Mouse (Mus musculus): ENCODE measurements around the gene Smoc2. TPM values are rescaled to one million over a fixed set of nuclear protein-coding genes. Genes with fewer than 3 reads are reported as not detected.

The Smoc2 gene
- total RNA-seq, 2 experiments from 2014 or later, result not detected

- ATAC-seq (replicated peaks; ENCODE audit: poor library complexity, severe bottlenecking), result no peak
Observed at GRCm38 (mm10) chr17:14342511-14342910, 63.2 kb downstream of the Smoc2 start.

GRCm38 (mm10) chr17:14343442-14343841 lies 64.1 kb downstream of the Smoc2 start:
- no peak for ATAC-seq (replicated peaks; ENCODE audit: poor library complexity, severe bottlenecking)

GRCm38 (mm10) chr17:14345556-14345955 lies 66.2 kb downstream of the Smoc2 start:
- ATAC-seq (replicated peaks; ENCODE audit: poor library complexity, severe bottlenecking), result no peak

- ATAC-seq (replicated peaks; ENCODE audit: poor library complexity, severe bottlenecking), result no peak
Observed at GRCm38 (mm10) chr17:14346891-14347290, 67.6 kb downstream of the Smoc2 start.

- ATAC-seq (replicated peaks; ENCODE audit: poor library complexity, severe bottlenecking), result no peak
Observed at GRCm38 (mm10) chr17:14349086-14349814, 69.9 kb downstream of the Smoc2 start.

GRCm38 (mm10) chr17:14353219-14354079 lies 74.1 kb downstream of the Smoc2 start:
- no peak for ATAC-seq (replicated peaks; ENCODE audit: poor library complexity, severe bottlenecking)

- no peak for ATAC-seq (replicated peaks; ENCODE audit: poor library complexity, severe bottlenecking)
Observed at GRCm38 (mm10) chr17:14361511-14361910, 82.2 kb downstream of the Smoc2 start.

- ATAC-seq (replicated peaks; ENCODE audit: poor library complexity, severe bottlenecking), result no peak
Observed at GRCm38 (mm10) chr17:14370476-14370875, 91.2 kb downstream of the Smoc2 start.

GRCm38 (mm10) chr17:14371606-14372005 lies 92.3 kb downstream of the Smoc2 start:
- ATAC-seq (replicated peaks; ENCODE audit: poor library complexity, severe bottlenecking), result no peak

GRCm38 (mm10) chr17:14372324-14373145 lies 93.2 kb downstream of the Smoc2 start:
- ATAC-seq (replicated peaks; ENCODE audit: poor library complexity, severe bottlenecking), result no peak

GRCm38 (mm10) chr17:14378692-14379446 lies 99.6 kb downstream of the Smoc2 start:
- ATAC-seq (replicated peaks; ENCODE audit: poor library complexity, severe bottlenecking), result no peak

- ATAC-seq (replicated peaks; ENCODE audit: poor library complexity, severe bottlenecking), result no peak
Observed at GRCm38 (mm10) chr17:14379518-14379917, 100.2 kb downstream of the Smoc2 start.

GRCm38 (mm10) chr17:14379966-14380365 lies 100.7 kb downstream of the Smoc2 start:
- ATAC-seq (replicated peaks; ENCODE audit: poor library complexity, severe bottlenecking), result no peak

GRCm38 (mm10) chr17:14380526-14380925 lies 101.2 kb downstream of the Smoc2 start:
- no peak for ATAC-seq (replicated peaks; ENCODE audit: poor library complexity, severe bottlenecking)

GRCm38 (mm10) chr17:14381482-14381881 lies 102.2 kb downstream of the Smoc2 start:
- ATAC-seq (replicated peaks; ENCODE audit: poor library complexity, severe bottlenecking), result no peak

- ATAC-seq (replicated peaks; ENCODE audit: poor library complexity, severe bottlenecking), result no peak
Observed at GRCm38 (mm10) chr17:14383981-14384380, 104.7 kb downstream of the Smoc2 start.

- ATAC-seq (replicated peaks; ENCODE audit: poor library complexity, severe bottlenecking), result no peak
Observed at GRCm38 (mm10) chr17:14384980-14385379, 105.7 kb downstream of the Smoc2 start.

- no peak for ATAC-seq (replicated peaks; ENCODE audit: poor library complexity, severe bottlenecking)
Observed at GRCm38 (mm10) chr17:14387261-14387660, 108.0 kb downstream of the Smoc2 start.

GRCm38 (mm10) chr17:14392443-14392842 lies 113.1 kb downstream of the Smoc2 start:
- no peak for ATAC-seq (replicated peaks; ENCODE audit: poor library complexity, severe bottlenecking)

GRCm38 (mm10) chr17:14394861-14395260 lies 115.6 kb downstream of the Smoc2 start:
- no peak for ATAC-seq (replicated peaks; ENCODE audit: poor library complexity, severe bottlenecking)
